Mouse (Mus musculus): Measurements from ENCODE around the gene Bach2.

The Bach2 gene

DNA sequence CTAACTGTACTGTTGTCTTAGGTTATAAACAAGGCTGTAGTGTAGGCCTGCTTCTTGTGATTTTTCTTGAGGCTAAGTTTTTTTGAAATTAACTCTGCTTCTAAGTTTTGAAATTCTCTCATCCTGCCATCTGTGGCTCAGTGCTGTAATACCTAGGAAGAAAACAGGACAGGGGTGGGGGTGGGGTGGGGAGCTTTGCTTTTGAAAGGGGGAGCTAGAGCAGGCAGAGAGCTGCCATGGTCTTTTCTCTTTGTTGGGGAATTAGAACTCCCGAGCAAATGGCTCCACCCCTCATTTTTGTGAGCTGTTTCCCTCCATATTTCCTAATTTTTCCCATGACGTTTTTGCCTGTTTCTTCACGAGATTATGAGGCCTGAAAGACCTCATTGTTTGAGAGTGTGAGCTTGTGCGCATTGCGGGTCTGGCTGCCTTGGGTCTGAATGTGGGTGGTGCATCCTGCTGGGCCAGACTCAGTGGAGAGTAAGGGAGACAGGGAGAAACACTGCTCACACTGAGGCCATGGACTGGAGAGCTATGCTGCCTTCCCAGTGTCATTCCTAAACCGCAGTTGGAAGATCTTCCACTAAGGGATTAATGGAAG is 58.6 kb downstream of the Bach2 start:
- DNase-seq (ENCODE audit: low spot score in 2 of 2): no peak

DNA sequence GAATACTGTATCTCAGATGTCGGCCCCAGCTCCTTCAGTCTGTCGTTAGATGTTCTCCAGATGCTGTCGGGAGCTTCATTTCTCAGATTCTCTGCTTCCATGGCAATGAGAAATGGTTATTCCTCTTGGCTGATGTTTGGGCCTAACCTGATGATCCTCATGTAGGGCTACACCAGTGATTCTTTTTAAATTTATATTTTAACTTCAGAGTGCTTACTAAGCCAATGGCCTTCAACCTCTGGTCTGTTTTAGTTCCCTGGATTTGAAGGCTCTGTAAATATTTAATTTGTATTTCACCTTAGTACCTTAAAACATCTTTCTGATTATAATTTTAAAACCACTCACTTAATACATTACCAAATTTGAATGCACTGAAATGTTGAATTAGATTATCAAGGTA is 60.6 kb downstream of the Bach2 start:
- DNase-seq (ENCODE audit: low spot score in 2 of 2): no peak

DNA sequence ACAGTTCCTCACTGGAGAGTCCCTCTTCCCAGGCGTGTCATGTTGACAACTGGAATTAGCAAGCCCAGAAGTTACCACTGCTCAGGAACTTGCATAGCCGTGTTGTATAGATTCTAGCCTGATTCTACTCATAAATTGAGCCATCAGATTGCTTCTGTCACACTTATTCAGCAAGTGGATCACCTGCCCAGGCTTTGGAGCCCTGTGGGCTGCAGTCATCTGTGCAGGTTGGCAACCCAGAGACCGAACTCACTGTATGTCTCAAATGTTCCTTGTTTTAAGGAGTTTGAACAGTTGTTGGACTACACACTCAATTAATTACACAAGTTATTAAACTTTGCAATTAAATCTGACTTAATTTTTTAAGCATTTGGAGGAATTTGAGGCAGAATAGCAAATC is 61.4 kb downstream of the Bach2 start:
- DNase-seq (ENCODE audit: low spot score in 2 of 2): no peak

DNA sequence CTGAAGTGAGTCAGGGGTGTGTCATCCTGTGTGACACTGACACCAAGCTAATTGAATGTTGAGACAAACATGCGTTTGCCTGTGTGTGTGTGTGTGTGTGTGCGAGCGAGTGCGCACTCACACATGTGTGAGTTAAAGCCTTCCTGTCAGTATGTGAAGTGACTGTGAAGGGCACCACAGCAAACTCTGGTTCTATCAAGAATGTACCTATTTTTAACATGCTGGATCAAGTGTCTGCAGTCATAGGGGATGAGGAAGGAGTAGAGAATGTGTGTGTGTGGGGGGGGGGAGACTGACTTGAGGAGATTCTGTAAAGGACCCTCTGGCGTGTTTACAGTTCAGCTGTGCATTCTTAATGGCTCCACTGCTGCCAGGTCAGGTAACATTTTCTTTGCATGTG is 64.1 kb downstream of the Bach2 start:
- DNase-seq (ENCODE audit: low spot score in 2 of 2): no peak

DNA sequence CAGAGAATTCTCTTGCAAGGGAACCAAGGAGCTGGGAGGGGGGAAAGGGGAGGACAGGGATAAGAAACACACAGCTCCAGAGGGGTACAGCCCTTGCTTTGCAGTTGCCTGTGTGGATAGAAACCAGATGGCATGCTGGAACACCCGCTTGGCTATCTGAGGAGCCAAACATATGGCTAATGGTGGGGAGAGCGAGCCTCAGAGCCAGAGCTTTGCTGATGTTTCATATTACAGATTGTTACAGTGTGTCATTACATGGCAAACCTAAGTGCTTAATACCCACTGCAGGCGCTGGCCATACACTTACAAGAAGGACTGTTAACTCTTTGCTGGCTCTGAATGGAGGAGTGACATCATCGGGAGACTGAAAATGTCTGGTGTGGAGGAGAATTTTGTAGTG is 64.5 kb downstream of the Bach2 start:
- no peak for DNase-seq (ENCODE audit: low spot score in 2 of 2)

DNA sequence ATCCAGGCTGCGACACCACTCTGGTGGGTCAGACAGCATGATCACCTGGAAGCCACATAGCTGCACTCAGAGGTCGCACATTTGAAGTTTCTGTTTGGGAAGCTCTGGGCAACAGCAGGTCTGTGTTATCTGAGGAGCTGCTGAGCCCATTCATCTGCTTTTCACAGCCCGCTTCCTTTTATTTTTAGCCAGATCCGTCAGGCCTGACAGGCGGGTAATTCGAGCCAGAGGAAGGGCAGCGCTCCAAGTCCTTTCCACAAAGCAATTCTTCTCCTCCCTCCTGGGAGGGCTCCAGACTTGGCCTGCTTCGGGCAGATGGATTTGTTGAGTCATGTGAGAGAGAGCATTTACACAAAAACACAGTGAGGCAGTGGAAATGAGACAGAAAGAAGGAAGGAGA is 65.1 kb downstream of the Bach2 start:
- DNase-seq (ENCODE audit: low spot score in 2 of 2): peak in 1 of 2 experiments; percentile 33

DNA sequence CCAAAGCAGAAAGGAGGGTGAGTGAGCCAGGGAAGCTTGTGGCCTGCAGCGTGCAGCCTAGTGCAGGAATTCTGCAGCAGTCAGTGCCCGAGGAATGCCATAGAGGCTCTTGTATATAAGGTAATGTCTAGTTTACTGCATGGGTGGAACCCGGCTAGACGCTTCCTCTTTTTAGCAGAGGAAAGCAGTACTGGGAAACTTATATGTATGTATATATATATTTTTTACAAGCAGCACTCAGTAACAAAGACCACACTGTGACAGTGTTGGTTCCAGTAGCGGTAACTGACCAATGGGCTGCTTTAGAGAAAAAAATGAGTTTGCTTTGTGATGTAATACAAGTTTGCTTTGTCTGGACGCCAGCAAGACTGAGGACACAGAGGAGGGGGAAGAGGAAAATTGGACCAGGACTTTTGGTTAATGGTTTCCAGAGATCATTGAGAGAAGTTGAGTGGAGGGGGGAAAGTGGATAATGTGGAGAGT is 65.7 kb downstream of the Bach2 start:
- DNase-seq (ENCODE audit: low spot score in 2 of 2): no peak

DNA sequence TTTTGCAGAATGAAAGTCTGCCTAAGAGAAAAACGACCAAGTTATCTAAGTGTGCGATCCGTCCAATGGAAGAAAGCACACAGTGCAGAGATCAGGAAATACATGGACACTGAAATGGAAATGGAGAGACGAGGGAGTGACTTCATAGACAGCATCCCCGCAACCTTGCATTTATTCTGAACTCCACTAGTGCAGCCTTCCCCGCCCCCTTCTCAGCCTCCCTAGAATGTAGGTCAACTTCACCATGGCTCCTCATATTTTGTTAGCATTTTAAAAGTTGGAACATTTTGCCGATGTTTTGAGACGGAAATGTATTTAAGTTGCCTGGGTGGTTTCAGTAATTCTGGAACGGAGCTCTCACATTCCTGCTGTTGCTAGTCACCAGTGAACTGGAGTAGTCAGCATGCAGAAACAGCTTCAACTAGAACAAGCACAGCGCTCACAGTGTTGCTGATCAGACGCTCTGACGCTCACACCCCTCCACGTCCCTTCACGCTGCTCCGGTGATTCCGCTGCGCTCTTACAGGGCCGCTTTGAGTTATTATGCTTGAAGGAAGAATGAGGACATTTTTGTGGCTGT is 66.5 kb downstream of the Bach2 start:
- no peak for DNase-seq (ENCODE audit: low spot score in 2 of 2)

DNA sequence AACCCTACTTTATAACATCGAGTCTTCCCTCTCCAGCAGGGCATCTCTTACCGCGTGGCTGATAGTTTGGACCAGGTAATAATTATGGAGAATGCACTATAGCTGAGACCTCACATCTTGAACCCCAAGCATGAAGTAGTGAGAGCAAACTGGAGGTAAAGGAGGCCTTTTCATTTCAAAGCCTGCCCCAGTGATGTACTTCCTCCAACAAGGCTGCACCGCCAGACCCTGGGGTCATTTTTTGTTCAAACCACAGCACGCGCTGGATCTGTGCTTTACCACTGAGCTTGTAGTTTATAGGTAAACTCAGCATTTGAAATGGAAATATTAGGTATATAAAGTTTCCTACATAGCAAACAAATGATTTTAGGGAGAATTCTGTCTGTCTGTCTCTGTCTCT is 67.1 kb downstream of the Bach2 start:
- no peak for DNase-seq (ENCODE audit: low spot score in 2 of 2)

DNA sequence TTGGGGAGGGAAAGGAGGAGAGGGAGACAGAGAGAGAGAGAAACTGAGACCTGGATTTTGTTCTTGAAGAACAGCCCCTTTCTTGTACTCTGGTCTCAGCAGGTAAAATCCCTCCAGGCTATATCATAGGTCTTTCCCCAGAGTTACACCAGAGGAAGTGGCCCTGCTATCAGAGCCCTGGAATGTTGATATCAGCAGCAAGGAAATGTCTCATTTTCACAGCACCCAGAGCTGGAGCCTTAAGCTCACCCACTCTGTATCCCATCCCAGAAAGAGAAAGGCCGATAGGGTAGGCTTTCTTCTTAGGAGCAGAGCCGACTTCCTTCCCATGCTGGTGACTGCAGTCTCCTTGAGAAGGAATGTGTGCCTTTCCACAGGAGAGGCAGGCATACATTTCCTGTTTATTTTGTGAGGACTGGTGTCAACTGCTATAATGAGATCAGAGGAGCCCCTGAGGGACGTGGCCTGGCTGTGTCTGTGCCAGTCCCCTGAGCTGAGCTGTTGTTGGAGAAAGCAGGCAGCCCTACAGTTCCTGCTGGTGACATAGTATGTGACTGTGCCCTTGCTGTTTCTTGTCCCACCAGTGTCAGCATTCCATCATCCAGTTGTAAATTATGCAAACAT is 67.7 kb downstream of the Bach2 start:
- no peak for DNase-seq (ENCODE audit: low spot score in 2 of 2)

DNA sequence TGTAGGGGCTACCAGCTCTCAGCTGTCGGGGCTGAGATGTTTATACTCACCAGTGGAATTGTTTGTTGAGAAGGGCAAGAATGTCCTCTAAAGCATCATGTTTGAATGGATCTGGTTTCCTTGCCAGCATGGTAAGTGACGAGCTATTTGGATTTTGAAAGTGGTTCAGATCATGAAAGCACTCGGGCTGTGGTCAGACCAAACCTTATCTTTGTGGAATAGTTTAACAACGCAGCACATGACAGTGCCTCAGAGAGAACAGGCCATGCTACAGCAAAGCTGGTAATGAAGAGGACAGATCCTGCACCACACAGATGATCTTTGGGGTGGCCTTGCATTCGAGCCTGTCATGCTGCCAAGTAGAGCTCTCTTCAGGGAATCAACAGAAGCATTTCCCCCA is 68.6 kb downstream of the Bach2 start:
- no peak for DNase-seq (ENCODE audit: low spot score in 2 of 2)

DNA sequence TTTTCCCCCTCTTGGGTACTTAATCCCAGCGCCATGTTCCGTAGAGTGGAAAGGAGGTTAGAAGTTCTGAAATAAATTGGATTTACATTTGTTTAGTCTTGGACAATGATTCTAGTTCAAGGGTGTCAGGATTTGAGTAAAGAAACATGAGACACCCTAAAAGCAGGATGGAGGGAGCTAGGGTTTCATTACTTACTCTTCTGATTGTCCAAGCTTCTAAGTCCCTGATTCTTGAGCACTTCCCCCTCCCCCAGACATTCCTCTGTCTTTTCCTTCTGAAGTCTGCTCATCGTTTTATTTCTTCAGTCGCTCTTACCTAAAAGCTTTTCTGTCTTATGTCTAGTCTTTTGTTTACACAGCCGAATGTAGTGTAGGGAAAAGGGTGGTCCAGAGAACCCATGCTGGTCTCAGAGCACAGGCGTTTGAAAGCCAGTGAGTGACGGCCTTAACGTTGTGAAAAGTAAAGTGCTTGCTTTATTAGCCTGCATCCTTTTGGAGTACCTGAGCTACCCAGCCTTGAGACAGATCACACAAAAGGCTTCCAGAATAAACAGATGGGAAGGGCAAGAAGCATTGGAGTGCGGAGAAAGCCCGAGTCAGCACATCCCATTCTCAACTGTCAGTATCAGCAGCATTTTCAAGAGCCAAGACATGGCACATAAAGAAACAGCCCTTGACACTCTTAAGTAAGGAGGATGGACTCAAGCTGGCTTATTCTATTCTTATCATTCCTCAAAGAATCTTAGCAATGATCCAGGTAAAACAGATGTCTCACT is 73.8 kb downstream of the Bach2 start:
- no peak for DNase-seq (ENCODE audit: low spot score in 2 of 2)

DNA sequence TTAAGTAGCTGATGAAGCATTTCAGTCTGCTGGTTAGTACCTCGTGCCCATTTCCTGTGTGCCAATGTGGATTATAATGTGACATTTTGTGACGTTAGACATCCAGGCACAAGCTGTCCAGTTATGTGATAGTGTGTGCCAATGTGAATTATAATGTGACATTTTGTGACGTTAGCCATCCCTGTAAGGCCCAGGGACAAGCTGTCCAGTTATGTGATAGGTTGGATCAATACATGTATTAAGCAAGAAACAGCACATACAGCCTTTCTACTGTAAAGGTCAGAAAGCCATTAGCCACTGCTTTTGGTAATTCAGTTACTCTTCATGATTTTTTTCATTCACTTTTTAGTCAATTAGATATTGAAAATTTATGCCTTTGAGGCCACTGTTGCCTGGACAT is 76.3 kb downstream of the Bach2 start:
- DNase-seq (ENCODE audit: low spot score in 2 of 2): no peak

DNA sequence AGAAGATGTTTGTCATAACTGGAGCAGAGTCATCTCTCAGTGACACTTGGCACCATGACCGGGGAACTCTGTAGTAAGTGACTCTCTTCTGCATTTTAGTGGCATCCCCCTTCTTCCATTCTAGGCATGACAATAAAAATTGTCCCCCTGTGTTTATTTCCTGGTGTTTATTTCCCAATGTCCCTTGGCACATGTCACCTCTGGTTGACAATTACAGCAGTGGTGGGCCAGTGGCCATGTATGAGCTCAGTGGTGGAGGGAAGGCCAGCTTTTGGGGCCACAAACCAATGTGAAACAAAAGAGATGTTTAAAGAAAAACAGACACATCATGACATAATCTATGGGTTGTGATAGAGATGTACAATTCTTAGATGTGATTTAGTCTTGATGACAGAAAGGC is 80.0 kb downstream of the Bach2 start:
- no peak for DNase-seq (ENCODE audit: low spot score in 2 of 2)

DNA sequence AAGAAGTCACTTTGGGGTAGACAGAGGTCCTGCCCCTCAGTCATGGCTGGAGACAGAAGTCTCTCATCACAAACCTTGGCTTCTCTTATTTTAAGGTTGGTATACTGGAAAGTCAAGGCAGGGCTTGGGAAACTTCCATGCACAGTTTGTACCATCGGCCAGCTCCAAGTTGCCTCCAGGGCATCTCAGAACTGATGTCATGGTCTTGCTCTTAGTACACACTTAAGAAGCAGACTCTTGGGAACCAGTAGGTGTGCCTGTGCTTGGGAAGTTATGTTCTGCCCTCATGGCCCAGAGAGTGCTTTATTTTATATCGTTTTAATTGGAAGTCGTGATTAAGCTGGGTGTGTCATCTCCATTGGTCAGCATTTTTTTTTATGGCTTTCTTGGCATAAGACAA is 80.7 kb downstream of the Bach2 start:
- DNase-seq (ENCODE audit: low spot score in 2 of 2): no peak

DNA sequence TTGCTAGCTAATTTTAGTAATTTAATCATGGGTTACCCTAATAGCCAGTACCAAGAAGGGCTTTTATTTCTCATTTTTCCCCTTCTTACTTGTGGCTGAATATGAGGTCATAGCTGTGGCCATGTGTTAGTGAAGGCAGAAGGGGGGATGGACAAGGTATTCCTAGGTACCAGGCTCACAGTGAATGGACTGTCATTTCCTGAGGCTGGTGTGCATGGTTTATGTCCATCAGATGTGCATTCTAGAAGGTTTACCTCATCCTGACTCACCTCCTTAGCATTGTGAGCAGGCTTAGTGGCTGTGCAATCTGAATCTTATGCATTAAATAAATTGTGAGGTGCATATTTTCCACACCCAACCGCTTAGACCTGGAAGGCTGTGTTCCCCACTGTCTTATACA is 81.4 kb downstream of the Bach2 start:
- DNase-seq (ENCODE audit: low spot score in 2 of 2): no peak

DNA sequence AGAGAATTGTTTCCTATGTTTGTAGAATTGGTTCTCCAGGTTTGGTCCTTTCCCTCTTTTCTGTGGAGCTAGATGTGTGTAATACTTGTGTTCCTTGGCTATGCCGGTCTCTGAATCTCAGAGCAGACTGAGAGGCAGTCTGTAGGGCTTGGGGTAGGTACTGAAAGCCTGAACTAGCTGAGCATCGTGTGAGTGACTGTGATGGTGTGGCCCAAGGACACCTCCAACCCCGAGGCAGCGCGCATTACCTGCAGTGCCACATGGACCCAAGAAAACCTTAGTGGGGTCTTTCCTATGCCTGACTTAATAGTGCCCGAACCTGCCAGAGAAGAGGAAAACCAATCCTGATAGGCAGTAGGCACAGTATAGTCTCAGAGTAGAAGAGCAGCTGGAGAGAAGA is 85.5 kb downstream of the Bach2 start:
- DNase-seq (ENCODE audit: low spot score in 2 of 2): no peak

DNA sequence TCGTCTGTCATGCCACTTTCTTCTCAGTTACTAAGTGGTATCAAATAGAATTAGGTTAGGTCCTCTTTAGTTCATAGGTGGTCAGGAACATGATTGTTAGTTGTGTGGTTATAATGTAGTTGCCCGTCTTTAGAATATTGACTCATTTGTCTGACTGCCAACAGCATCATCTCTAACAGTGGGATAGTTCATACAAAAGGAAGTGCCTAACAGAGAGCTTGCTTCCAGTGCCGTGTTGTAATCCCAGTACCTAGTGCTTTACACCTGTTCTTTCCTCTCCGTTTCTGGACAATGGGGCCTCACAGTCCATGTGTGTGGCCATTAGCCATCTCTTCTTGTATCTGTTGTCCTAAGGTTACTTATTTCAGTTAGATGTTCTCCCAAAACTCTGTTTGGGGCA is 86.4 kb downstream of the Bach2 start:
- DNase-seq (ENCODE audit: low spot score in 2 of 2): no peak

DNA sequence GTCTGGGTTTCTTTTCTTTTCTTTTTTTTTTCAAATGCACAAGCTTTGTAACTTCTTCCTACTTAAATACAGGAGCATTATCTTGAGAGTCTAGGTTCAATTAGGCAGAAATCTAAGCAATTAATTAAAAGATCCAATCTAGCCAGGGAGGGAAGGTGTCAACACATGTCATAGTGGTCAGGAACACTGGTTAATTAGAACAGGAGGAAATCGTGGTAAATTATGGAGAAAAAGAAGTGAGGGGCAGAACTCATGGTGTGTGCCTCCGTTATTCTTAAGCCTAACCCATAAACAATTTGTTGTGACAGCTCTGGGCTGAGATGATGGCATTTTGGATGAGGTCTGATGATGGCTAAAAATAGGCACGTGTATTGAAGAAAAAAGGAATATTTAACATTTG is 87.0 kb downstream of the Bach2 start:
- DNase-seq (ENCODE audit: low spot score in 2 of 2): no peak

DNA sequence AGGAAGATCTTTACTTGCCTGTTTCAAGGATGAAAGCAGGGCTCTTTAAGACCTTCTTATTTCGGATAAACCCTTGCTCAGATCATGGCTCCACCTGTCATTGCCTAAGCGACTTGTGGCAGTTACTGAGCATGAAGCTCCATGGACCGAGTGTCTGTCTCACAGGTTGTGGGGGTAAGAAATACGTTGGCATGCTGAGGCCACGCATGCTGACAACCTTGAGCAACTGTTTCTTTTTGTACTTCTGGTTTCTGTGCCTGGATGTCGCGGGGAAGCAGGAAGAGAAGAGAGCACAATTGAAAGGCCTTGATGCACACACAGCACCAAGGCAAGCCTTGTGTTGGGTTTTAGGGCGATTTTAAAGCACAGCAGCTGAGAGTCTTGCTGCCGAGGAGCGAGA is 87.7 kb downstream of the Bach2 start:
- DNase-seq (ENCODE audit: low spot score in 2 of 2): no peak

DNA sequence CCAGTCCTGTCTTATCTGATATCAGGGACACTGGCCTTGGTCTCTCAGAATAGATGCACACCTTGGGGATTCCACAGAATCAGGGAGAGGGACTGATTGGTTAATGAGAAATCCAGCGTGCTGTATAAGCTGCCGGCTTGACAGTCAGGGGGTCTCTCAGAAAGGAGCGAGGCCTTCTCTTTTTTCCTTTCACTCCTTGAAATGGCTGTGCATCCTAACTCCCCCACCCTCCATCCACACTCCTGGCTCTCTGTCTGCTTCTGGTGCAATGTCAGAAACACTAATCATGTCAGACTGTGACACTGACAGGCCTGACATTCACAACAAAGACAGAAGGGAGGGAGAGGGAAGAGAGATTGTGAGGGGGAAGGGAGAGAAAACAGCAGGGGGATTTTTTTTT is 88.3 kb downstream of the Bach2 start:
- no peak for DNase-seq (ENCODE audit: low spot score in 2 of 2)

DNA sequence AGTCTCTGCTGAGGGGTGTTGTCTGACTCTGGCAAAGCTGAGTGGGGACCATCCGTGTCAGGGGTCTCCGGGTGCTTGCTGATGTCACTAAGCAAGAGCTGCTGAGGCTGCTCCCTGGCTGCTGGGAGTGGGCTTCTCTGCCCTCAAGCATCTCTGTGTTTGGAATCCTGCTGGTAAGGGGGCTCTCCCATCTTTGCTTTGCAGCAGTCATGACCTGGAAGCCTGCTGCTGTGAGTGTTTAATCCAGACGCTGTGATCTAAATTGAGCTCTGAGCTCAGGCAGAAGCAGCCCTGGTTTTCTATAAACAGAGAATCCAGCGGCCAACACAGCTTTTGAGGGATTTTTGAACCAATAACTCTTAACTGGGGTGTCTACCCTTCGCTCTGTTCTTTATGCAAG is 89.0 kb downstream of the Bach2 start:
- DNase-seq (ENCODE audit: low spot score in 2 of 2): no peak

DNA sequence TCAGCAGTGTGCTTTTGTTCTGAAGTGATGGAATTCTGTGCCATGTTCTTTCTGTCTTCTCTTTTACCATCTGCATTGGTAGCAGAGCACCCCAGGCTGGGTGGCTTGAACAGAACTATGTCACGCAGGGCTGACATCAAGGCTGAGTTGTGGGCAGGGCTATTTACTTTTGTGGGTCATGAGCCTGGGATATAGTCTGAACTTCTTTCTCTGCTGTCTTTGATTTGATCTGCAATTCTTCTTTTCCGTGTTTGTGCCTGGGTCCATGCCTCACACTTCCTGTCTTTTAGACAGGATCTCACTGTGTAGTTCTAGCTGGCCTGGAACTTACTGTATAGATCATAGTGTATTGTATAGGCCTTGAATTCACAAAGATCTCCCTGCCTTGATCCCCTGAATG is 90.0 kb downstream of the Bach2 start:
- DNase-seq (ENCODE audit: low spot score in 2 of 2): no peak

Measured in spleen, postnatal 10 days (tissue).